Mouse (Mus musculus): Measurements from ENCODE around the gene Gpsm2.
"Not testable (repeated sequence)": the region's sequence is repeated elsewhere in the genome, so short reads cannot be mapped to it uniquely, and the experiment has no call there.

Gpsm2 gene

GRCm38 (mm10) chr3:108721076-108721991 lies 775 bp downstream of the Gpsm2 start:
- peak; percentile 30 for DNase-seq

GRCm38 (mm10) chr3:108719761-108720160 lies 2.3 kb downstream of the Gpsm2 start:
- no peak for DNase-seq

- DNase-seq = no peak
These were observed 2.8 kb downstream of the Gpsm2 start for GRCm38 (mm10) chr3:108719357-108719756.

GRCm38 (mm10) chr3:108717896-108718502 lies 4.1 kb downstream of the Gpsm2 start:
- DNase-seq = no peak

- DNase-seq = peak; percentile 82
These were observed 7.3 kb downstream of the Gpsm2 start for GRCm38 (mm10) chr3:108714837-108715236.

- DNase-seq = peak; percentile 15
These were observed 8.9 kb downstream of the Gpsm2 start for GRCm38 (mm10) chr3:108713065-108713675.

GRCm38 (mm10) chr3:108711296-108711695 lies 10.8 kb downstream of the Gpsm2 start:
- no peak for DNase-seq

- no peak for DNase-seq
These were observed 19.3 kb downstream of the Gpsm2 start for GRCm38 (mm10) chr3:108702789-108703188.

GRCm38 (mm10) chr3:108701256-108701655 lies 20.9 kb downstream of the Gpsm2 start:
- peak; percentile 13 for DNase-seq

- DNase-seq = no peak
These were observed 22.3 kb downstream of the Gpsm2 start for GRCm38 (mm10) chr3:108699786-108700185.

GRCm38 (mm10) chr3:108698662-108699061 lies 23.4 kb downstream of the Gpsm2 start:
- no peak for DNase-seq

GRCm38 (mm10) chr3:108694321-108694720 lies 27.8 kb downstream of the Gpsm2 start:
- DNase-seq = no peak

- DNase-seq = no peak
These were observed 32.1 kb downstream of the Gpsm2 start for GRCm38 (mm10) chr3:108689979-108690378.

- no peak for DNase-seq
These were observed 32.7 kb downstream of the Gpsm2 start for GRCm38 (mm10) chr3:108689446-108689845.

GRCm38 (mm10) chr3:108689015-108689441 lies 33.1 kb downstream of the Gpsm2 start:
- no peak for DNase-seq

- DNase-seq = no peak
These were observed 36.4 kb downstream of the Gpsm2 start for GRCm38 (mm10) chr3:108685701-108686100.

GRCm38 (mm10) chr3:108683597-108683996 lies 38.5 kb downstream of the Gpsm2 start:
- not testable (repeated sequence) for DNase-seq

- DNase-seq = no peak
These were observed 41.1 kb downstream of the Gpsm2 start for GRCm38 (mm10) chr3:108681004-108681403.

- DNase-seq = no peak
These were observed 45.5 kb downstream of the Gpsm2 start for GRCm38 (mm10) chr3:108676616-108677015.

- DNase-seq = no peak
These were observed 61.2 kb downstream of the Gpsm2 start for GRCm38 (mm10) chr3:108660941-108661340.

- no peak for DNase-seq
These were observed 63.5 kb downstream of the Gpsm2 start for GRCm38 (mm10) chr3:108658612-108659011.

GRCm38 (mm10) chr3:108655486-108655885 lies 66.6 kb downstream of the Gpsm2 start:
- DNase-seq = no peak

GRCm38 (mm10) chr3:108654566-108654965 lies 67.5 kb downstream of the Gpsm2 start:
- no peak for DNase-seq
